Mouse (Mus musculus): ENCODE data around the gene Tspan18. TPM values are rescaled to one million over a fixed set of nuclear protein-coding genes. Genes with fewer than 3 reads are reported as not detected.

The Tspan18 gene
- total RNA-seq, 1 experiment from 2014 or later: 1.1 TPM

DNA sequence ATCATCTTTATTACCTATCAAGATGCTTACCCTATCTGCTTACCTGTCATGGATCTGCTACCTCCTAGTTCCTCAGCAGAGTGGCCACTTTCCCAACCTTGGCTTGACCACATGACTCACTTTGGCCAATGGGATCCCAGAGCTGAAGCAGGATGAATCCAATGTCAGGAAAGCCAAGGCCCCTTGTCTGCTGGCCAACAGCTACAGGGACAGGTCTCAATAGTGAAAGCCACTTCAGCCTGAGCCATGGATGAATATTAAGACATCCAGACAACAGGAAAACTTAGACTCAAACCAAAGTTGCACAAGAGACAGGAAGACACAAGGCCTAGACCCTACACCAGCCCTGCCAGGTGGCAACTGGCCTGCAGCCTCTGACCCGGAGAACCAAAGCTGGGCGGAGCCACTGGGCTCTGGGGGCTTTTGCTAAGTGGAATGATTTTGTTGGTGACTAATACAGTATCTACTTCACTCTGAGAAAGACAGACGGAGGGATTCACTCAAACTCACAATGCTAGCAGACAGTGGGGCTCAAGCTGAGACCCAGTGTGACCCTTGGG, 65.5 kb downstream of the Tspan18 start:
- no peak for ATAC-seq (replicated peaks; ENCODE audit: low read depth, poor library complexity, severe bottlenecking)

DNA sequence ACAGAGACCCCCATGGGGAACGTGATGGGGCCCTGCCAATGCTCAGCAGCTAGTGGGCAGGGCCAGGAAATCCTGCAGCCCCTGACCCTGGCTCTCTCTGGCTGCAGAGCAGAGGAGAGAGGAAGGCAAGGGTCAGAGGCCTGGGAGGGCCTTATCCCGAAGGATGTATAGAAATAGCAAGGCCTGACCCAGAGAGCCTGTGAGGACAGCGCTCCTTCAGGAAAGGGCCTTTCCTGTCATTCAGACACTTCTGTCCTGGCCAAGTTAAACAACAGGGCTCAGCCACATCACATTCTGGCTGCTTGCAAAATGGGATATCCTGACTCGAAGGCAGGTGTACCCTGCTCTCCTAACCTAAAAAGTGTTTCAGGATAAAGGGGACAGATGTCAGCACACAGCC, 66.5 kb downstream of the Tspan18 start:
- ATAC-seq (replicated peaks; ENCODE audit: low read depth, poor library complexity, severe bottlenecking): no peak

DNA sequence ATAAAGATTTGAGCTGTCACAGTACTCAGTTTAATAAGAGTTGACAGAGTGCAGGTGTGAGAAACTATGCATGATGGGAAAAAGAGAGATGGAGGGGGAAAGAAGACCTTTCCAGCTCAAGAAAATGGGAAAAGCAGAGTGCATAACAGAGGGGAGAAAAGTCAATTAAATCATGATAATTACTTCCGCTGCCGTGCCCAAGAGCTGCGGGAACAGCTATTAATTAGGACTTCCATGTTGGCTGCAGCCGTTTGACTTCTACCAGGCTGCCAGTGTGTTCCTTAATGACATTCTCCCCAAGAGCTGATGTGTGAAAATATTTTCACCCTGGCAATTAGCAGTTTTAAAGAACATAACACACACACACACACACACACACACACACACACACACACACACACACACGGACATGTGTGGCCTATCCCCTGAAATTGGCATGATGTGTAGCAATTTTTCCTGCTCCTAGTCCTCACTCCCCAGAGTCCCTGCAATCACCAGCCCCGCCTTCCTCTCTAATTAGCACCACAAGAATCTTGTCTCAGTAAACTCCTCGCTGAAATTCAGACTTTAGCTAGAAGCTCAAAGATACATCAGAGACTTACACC, 67.6 kb downstream of the Tspan18 start:
- ATAC-seq (replicated peaks; ENCODE audit: low read depth, poor library complexity, severe bottlenecking): no peak

DNA sequence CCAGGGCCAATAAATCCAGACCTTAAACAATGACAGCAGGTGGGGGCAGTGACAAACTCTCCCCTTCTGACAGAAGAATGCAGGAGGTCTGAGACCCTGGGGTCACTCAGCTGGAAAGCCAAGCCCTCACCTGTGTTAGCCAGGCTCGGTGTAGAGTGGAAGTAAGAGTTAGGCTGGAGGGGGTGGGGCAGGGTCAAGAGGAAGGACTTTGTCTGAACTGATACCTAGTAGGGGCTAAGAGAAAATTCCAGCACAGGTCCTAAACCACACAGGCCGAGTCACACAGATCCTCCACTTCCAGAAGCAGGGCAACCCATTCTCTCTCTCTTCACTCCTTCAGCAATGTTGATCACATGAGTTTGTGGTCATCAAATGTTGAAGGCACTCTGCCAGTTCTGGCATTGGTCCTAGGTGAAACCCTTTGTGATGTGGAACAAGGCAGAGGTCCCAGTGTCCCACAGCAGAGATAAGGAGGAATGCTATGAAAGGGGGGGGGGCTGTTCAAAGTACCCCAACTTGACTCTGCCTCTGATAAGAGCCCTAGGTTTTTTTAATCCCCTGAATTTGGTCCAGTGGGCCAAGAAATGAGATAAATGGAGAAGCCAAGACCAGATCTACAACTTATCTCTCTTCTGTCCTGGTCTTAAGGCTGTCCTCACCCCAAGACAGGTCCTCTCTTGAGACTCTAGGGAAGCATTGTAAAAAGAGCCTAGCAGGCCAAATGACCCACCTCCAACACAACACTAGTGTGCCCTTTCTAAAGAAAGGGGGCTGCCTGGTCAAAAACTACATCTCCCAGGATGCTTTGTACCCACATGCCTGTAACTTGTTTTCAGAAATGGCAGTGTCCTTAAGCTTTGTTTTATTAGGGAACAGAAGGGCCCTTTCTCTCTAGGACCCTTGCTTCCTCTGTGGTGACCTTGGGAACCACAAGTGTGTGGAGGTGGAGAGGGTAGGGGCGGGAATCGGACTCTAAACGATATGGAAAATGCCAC, 71.7 kb downstream of the Tspan18 start:
- peak; percentile 47; the same call in 1 of the 2 replicates for ATAC-seq (replicated peaks; ENCODE audit: low read depth, poor library complexity, severe bottlenecking)

DNA sequence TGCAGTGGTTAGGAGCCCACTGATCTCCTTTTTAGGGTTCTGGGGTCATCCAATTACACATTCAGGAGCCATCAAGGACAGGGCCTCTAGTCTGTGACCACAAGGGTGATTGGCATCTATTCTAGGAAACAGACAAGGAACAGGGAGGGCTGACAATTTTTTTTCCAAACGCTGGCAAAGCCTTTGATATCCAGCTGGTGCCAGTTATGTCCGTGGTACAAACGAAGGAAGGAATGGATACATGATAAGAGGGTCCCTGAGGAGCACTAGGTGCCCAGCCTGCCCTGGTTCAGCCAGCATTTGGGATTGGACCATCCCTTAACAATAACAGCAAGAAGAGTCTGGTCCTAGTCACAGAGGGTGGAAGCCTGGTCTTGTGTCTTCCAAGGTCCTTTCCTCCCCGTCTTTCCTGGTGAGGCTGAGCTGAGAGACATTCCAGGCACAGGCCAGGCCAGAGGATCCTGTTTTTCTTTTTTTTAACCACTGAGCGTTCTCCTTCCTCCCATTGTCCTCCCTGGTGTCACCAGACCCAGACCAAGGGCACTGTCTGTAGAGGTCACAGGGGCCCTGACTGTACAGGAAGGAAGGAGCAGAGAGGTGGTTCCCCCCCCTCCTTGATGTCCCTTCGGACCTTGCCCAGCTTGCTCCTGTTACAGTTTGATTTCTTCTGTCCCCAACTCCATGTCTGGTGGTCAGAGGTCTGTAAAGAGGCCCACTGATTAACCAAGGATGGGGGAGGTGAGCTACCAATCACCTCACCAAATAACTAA, 72.6 kb downstream of the Tspan18 start:
- ATAC-seq (replicated peaks; ENCODE audit: low read depth, poor library complexity, severe bottlenecking): no peak

DNA sequence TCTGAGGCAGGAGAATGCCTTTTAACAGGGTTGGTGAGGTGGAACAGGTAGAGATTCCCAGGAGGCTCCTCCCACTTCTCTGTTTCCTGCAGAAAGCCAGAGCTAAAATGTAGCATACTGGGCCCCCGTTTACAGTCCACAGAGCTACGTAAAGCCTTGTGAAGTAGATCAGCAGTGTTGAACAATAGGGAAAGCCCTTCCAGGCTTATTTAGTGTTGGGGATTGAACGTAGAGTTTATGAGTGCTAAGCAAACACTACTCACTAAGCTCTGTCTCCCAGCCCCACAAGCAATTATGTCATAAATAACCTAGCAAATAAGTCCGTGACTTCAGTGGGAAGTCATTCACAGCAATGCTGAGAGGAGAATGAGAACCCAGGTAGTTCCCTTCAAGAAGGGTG, 76.7 kb downstream of the Tspan18 start:
- no peak for ATAC-seq (replicated peaks; ENCODE audit: low read depth, poor library complexity, severe bottlenecking)

DNA sequence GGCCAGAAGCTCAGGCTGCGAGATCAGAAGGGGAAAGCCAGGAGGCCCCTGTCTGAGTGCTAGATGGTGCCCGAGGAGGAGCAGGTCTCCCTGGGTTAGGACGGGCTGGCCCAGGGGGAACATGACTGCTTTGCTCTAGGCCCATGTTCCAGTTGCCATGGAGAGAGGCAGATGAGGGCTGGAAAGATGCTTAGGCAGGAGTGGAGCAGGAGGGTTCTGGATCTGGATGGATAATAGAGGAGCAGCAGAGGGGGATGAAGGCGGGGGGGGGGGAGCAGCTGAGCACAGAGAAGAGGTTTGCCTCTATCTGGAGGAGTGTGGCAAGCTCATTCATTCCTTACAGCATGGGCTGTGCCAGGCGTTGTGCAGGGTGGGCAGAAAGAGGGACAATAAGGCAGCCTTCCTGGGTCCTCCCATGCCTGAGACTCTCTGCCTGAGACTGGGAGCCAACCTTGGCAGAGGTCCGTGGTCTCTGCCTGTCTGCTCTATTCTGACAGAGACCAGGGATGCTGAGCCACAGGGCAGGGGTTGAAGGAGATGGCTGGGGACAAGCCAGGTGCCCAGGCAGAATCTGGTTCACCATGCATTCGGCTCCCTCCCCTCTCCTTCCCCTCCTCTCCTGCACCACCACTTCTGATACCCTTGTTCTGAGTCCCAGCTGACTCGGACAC, 77.4 kb downstream of the Tspan18 start:
- no peak for ATAC-seq (replicated peaks; ENCODE audit: low read depth, poor library complexity, severe bottlenecking)

DNA sequence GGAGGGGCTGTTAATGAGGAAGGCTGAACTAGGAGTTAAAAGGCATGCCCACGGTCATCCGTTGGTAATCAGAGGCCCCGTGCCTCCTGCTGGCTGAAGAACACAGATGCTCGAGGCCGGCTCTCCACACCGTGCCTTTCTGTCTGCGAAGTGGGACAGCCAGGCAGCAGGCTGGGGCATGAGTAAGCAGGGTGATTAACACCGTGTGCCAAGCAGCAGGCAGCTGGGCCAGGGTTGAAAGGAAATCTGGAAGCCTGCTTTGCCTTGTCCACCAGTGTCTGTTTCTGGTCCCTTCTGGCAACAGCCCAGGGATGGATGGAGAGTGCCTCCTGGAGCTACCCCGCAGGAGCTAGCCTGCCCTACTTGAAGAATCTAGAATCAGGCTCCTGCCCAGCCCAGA, 81.9 kb downstream of the Tspan18 start:
- no peak for ATAC-seq (replicated peaks; ENCODE audit: low read depth, poor library complexity, severe bottlenecking)

DNA sequence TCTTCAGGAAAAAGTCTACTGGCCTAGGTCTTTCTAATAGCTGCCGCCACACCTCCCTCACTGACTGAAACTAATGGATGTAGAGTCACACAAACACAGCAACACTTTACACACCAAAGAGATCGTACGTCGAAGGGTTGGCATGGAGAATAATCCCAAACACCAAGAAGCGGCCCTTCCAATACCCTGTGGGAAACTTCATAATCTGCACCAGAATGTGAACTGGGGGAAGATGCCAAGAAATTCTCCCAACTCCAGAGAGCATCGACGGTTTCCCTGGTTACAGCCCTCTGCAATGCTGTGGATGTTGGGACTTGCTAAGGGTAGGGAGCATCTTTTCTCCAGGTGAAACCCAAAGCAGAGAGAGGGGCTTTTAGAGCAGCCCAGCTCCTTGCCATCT, 83.7 kb downstream of the Tspan18 start:
- no peak for ATAC-seq (replicated peaks; ENCODE audit: low read depth, poor library complexity, severe bottlenecking)

DNA sequence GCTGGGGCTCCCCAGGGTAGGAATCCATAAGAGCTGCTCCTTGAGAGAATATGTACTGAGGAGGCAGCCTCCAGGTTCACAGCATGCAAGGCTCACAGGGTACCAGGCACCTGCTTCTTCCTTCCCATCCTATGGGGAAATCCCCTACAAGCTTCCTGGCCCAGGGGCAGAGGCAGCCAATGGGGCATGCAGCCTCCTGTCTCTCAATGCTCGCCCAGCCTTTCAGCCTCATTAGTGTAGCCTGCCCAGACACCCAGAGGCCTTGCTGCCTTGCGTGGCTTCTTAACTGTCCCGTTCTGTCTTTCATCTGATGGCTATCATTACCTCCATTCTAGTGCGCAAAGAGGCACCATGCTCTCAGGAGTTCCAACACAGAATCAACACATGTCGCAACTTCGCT, 85.2 kb downstream of the Tspan18 start:
- ATAC-seq (replicated peaks; ENCODE audit: low read depth, poor library complexity, severe bottlenecking): no peak

DNA sequence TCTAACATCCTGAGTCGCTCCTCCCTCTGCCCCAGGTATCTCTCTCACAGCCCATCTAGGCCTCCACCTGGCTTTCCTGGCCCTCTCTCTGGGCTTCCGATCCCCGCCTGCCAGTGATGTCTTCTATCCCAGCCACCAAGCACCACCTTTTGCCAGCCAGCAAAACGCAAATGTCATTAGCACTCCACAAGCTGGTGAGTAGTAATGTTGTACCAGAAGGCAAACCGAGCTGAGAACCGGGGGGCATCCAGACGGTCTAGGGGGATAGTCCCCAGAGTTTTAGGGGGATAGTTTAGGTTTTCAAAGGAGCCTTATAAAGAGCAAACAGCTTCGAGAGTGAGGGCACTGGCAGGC, 90.2 kb downstream of the Tspan18 start:
- no peak for ATAC-seq (replicated peaks; ENCODE audit: low read depth, poor library complexity, severe bottlenecking)

DNA sequence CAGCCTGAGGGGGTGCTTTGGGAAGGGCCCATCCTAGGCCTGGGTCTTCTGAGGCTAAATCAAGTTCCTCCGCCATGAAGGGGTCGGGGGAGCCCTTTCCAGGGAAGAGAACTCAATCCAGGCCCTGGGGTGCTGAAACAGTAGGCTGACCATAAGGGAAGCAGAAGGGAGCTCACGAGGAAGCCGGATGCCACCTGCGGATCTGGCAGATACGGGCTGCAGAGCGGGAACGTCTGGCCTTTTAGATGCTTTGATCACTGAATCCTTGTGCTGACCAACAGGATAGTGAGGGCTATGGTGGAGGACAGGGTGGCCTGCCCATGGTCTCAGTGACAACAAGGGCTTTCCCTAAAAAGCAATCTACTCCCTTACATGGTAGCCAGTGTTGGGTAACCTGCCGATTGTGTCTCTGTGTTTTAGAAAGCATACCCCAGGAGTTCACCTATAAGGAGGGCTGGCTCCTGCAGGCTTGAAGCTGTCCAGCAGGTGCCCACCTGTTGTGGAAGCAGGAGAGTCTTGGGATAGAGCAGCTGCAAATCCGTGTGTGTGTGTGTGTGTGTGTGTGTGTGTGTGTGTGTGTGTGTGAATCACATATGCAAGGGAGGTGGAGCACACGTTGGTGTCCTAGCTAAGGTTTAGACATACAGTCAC, 90.7 kb downstream of the Tspan18 start:
- ATAC-seq (replicated peaks; ENCODE audit: low read depth, poor library complexity, severe bottlenecking): no peak

DNA sequence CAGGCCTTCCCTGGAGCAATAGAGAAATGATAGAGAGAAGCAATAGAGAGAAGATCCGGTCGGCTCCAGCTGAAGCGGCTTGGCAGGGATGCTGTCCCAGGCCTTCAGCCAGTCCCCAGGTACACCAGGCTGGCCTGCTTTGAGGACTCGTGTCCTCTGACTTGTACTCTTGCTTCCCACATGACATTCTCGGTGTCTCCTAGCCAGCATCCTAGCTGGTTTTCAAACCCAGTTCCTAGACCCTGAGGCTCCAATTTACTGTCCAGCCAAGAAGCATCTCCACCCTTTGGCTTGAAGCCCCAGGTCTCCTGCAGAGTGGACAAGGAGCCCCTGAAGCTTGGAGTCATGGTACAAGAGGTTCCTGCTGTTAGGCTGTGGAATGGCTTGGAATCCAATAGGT, 92.1 kb downstream of the Tspan18 start:
- ATAC-seq (replicated peaks; ENCODE audit: low read depth, poor library complexity, severe bottlenecking): no peak

DNA sequence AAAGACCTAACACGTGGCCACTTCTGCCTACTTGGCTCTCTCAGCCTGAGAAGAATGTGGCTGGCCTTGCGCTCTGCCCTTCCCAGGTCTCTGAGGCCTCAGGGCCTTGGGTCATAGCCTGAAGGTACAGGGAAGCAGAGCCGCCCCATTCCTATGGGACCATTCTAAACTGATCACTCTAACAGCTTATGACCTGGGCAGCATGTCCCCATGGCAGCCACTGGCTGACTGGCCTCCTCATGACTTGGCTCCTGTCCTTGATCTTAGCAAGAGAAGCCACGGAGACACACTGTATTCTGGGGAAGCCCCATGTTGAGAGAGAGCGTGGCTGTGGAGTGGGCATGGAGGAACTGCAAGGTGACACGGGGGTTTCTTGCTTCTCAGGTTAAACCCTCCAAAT, 95.4 kb downstream of the Tspan18 start:
- ATAC-seq (replicated peaks; ENCODE audit: low read depth, poor library complexity, severe bottlenecking): no peak

DNA sequence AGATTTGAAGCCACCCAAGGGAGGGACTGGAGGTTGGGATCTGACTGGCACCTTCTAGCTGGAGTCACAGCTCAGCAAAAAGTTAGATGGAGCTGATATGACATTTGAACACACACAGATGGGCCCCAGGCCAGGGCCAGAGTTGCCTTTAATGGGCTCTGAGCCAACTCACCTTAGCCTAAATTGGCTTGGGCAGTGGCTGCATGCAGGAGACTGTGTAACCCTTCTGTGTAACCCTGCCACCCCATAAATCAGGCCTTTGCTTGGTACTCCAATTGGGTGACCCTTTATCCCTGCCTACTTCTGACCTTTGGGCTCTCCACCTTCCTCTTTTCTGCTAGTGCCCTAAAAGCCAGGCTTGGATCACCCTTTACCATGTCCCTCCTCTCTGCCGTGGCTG, 97.2 kb downstream of the Tspan18 start:
- no peak for ATAC-seq (replicated peaks; ENCODE audit: low read depth, poor library complexity, severe bottlenecking)

DNA sequence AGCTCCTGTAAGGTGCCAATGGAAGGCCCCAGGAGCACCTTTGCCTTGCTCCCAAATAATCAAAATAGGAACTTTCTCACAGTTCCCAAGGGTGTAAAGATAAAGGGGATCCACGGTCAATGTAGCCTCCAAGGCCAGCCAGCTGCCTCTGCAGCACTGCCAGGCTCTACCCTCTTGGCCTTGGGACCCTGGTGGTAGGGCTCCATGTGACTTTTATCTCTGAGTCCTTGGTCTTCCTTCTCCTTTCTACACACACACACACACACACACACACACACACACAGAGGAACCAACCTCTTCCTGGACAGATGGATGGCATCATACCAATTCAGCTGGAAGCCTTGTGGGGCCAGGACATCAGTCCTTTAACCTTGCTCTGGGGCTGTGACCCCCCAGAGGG, 102.2 kb downstream of the Tspan18 start:
- peak; percentile 61 for ATAC-seq (replicated peaks; ENCODE audit: low read depth, poor library complexity, severe bottlenecking)

DNA sequence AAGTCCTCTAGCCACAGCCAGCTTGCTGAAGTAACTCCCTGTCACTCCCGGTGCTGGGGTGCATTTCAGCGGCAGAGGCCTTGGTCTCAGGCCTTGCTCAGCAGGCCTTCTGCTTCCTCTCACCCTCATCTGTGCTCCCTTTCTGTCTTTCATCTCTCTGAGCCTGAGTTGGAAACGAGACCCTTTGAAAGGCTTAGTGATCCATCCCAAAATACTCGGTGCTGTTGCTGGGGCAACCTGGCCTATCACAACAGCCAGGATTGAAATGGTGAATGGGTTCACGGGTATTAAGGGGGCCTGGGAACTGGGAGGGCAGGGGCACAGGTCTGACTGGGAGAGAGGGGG, 105.9 kb downstream of the Tspan18 start:
- no peak for ATAC-seq (replicated peaks; ENCODE audit: low read depth, poor library complexity, severe bottlenecking)

DNA sequence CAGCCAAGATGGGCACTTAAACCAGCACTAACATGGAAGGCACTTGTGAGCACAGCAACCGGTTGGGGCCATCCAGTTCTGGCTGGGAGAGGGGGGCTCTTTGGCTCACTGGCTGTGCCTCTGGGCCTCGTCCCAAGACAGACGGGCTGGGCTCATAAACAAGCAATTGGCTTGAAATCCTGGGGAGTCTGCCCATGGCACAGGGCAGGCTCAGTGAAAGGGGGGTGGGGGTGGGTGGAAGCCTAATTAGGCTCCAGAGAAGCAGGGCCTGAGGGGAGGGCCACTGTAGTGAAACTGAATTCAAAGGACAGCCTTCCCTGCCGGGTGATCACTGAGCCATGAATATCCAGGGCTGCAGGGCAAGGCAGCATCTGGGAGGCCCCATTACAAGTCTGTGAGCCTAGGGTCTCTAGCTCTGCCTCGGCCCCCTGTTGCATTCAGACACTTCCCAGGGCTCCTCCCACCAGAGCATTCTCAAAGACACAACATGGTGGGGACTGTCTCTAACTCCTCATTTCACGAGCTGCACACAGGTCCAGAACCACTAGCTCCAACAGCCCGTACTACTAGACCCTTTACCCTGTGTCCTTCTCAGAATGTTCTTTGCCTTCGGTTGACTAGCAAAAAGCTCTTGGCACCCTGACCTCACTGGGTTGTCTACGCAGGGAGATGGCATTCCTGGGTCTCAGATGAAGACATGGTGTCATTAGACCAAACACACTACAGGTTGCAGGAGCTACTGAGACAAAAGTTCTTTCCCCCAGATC, 106.4 kb downstream of the Tspan18 start:
- no peak for ATAC-seq (replicated peaks; ENCODE audit: low read depth, poor library complexity, severe bottlenecking)
